In the genomic region with DNA sequence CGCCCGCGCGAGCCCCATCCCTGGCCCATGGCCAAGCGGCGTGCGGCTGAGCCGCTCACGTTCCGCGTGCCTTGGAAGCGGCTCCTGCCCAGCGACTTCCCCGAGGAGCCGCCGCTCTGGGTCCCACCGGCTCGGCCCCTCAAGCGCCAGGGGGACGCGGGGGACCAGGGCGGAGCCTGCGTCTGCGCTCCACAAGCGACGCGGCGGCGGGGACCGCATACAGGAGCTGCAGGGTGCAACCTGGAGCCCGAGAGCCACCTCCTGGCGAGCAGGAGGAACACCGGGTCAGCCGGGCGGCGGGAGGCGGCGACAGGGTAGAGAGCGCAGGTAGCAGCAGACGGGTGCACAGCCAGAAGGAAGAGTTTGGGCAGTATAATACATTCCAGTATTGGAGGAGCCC, we compare ENCODE assay signal across 8 mouse cellular contexts. TPM values are rescaled to one million over a fixed set of nuclear protein-coding genes. Genes with fewer than 3 reads are reported as not detected.
DNase-seq lines count a peak whose midpoint lies in the region; ATAC-seq and TF ChIP-seq lines count a peak whose summit lies in the region.

No protein-coding gene starts in this region.

- peak in 1 of 2 experiments; percentile 80; a peak in 2 of 4 replicates for TF ChIP-seq CTCF in CH12.LX (conservative IDR thresholded peaks at IDR 0.05 in 1 of 2, IDR thresholded peaks at IDR 0.05 in 1 of 2; ENCODE audit: low read depth in 2 of 2, low read length in 2 of 2)

- DNase-seq in CH12.LX (ENCODE audit: extremely low read depth) = peak; percentile 27
- peak; percentile 36 for DNase-seq in c-Kit-positive CD71-positive TER-119-positive erythroid progenitor cells, embryonic 14.5 days (ENCODE audit: low spot score)
- peak; percentile 71 to 76 for DNase-seq in heart, postnatal 10 days
- peak; percentile 86 to 91 for DNase-seq in kidney, postnatal 4 days

- TF ChIP-seq RAD21 in CH12.LX (IDR thresholded peaks at IDR 0.05; ENCODE audit: low read depth, low read length) = peak; percentile 81

- H3K27ac ChIP-seq in CH12.LX (ENCODE audit: insufficient read depth, low read depth) = no peak overlapping the region
- H3K27ac ChIP-seq in forebrain, embryonic 12.5 days = no peak overlapping the region
- no peak overlapping the region for H3K27ac ChIP-seq in liver, embryonic 15.5 days (replicated peaks)
- H3K27ac ChIP-seq in neural tube, embryonic 12.5 days = no peak overlapping the region
- H3K27ac ChIP-seq in stomach, embryonic 16.5 days (ENCODE audit: low read length) = no peak overlapping the region

- dilution Hi-C loops in CH12.LX (cut with MboI; ENCODE audit: extremely low pct_ligation_motif_present, extremely low pct_unique_long_range_greater_than_20kb, low sequenced_read_pairs) = no loop called here

- H3K27me3 ChIP-seq in CH12.LX (replicated peaks) = peaks cover 10% of the 10 kb centered on the region
- H3K27me3 ChIP-seq in forebrain, embryonic 12.5 days = peaks cover 29% of the 10 kb centered on the region
- peaks cover 74% of the 10 kb centered on the region for H3K27me3 ChIP-seq in liver, embryonic 15.5 days
- H3K27me3 ChIP-seq in neural tube, embryonic 12.5 days (replicated peaks) = 0 out of 2 replicates have a peak, but pooled peaks cover 4% of the 10 kb centered on the region
- no peaks in the 10 kb centered on the region; the same call in 1 of the 2 replicates for H3K27me3 ChIP-seq in stomach, embryonic 16.5 days (ENCODE audit: control insufficient read depth, insufficient read depth, low read length)

- in situ Hi-C loops in CH12.LX (cut with MboI; ENCODE audit: low pct_ligation_motif_present, low pct_unique_long_range_greater_than_20kb, low sequenced_read_pairs) = no loop called here

- intact Hi-C loops in heart, postnatal 10 days (cut with DNase I) = no loop called here

- no peaks in the 10 kb centered on the region for H3K79me2 ChIP-seq in CH12.LX (replicated peaks; ENCODE audit: control insufficient read depth, extremely low read depth, insufficient read depth, poor library complexity, severe bottlenecking)

- H3K4me3 ChIP-seq in CH12.LX (replicated peaks in 1 of 3; ENCODE audit: low read depth in 2 of 3, low read length in 2 of 3, poor library complexity in 1 of 3) = peak overlapping the region in 1 of 3 experiments; percentile 45
- peak overlapping the region; percentile 45 for H3K4me3 ChIP-seq in forebrain, embryonic 12.5 days (replicated peaks)
- H3K4me3 ChIP-seq in liver, embryonic 15.5 days (replicated peaks) = peak overlapping the region; percentile 56
- H3K4me3 ChIP-seq in neural tube, embryonic 12.5 days = peak overlapping the region; percentile 40
- peak overlapping the region; percentile 61 for H3K4me3 ChIP-seq in stomach, embryonic 16.5 days (replicated peaks; ENCODE audit: low read length)

- TF ChIP-seq POLR2A in CH12.LX (IDR thresholded peaks at IDR 0.05; ENCODE audit: low read depth, low read length) = no peak

- WGBS in forebrain, embryonic 12.5 days = under 1% methylated on average over 40 of the region's 40 CpGs
- WGBS in liver, embryonic 15.5 days (ENCODE audit: insufficient replicate concordance) = 2% methylated on average over 40 of the region's 40 CpGs
- WGBS in neural tube, embryonic 12.5 days = 1% methylated on average over 40 of the region's 40 CpGs
- WGBS in stomach, embryonic 16.5 days = under 1% methylated on average over 40 of the region's 40 CpGs

- no peak for TF ChIP-seq EP300 in CH12.LX (IDR thresholded peaks at IDR 0.05; ENCODE audit: low read length)

- no peaks in the 10 kb centered on the region for H3K4me1 ChIP-seq in CH12.LX (ENCODE audit: control insufficient read depth in 1 of 2, insufficient read depth in 2 of 2)
- H3K4me1 ChIP-seq in forebrain, embryonic 12.5 days = 0 out of 2 replicates have a peak, but pooled peaks cover 2% of the 10 kb centered on the region
- H3K4me1 ChIP-seq in liver, embryonic 15.5 days (replicated peaks) = no peaks in the 10 kb centered on the region
- no peaks in the 10 kb centered on the region for H3K4me1 ChIP-seq in neural tube, embryonic 12.5 days
- H3K4me1 ChIP-seq in stomach, embryonic 16.5 days (ENCODE audit: control insufficient read depth, insufficient read depth, low read length) = no peaks in the 10 kb centered on the region

- ATAC-seq in forebrain, embryonic 12.5 days (ENCODE audit: low FRiP score) = peak; percentile 94
- ATAC-seq in liver, embryonic 15.5 days (ENCODE audit: insufficient read depth) = peak; percentile 67
- peak; percentile 92 for ATAC-seq in neural tube, embryonic 12.5 days (ENCODE audit: low FRiP score, low read depth)
- ATAC-seq in stomach, embryonic 16.5 days (ENCODE audit: insufficient read depth, low FRiP score) = peak; percentile 80

- no peaks in the 10 kb centered on the region for H3K36me3 ChIP-seq in CH12.LX (replicated peaks in 1 of 2; ENCODE audit: control insufficient read depth in 1 of 2, insufficient read depth in 1 of 2, low read length in 1 of 2)
- no peaks in the 10 kb centered on the region for H3K36me3 ChIP-seq in forebrain, embryonic 12.5 days (replicated peaks)
- no peaks in the 10 kb centered on the region for H3K36me3 ChIP-seq in liver, embryonic 15.5 days (replicated peaks)
- no peaks in the 10 kb centered on the region for H3K36me3 ChIP-seq in neural tube, embryonic 12.5 days
- no peaks in the 10 kb centered on the region for H3K36me3 ChIP-seq in stomach, embryonic 16.5 days (ENCODE audit: control insufficient read depth, insufficient read depth, low read length)

- peak overlapping the region; percentile 67 for H3K4me2 ChIP-seq in CH12.LX (ENCODE audit: insufficient read depth, low read depth, poor library complexity, severe bottlenecking)
- peak overlapping the region; percentile 73 for H3K4me2 ChIP-seq in forebrain, embryonic 12.5 days
- H3K4me2 ChIP-seq in liver, embryonic 15.5 days = peak overlapping the region; percentile 71
- H3K4me2 ChIP-seq in neural tube, embryonic 12.5 days (replicated peaks) = peak overlapping the region; percentile 82
- peak overlapping the region; percentile 86 for H3K4me2 ChIP-seq in stomach, embryonic 16.5 days (ENCODE audit: low read depth, low read length)

- no peaks in the 10 kb centered on the region for H3K9me3 ChIP-seq in CH12.LX (replicated peaks; ENCODE audit: low read length)
- no peaks in the 10 kb centered on the region for H3K9me3 ChIP-seq in forebrain, embryonic 12.5 days
- no peaks in the 10 kb centered on the region for H3K9me3 ChIP-seq in liver, embryonic 15.5 days (replicated peaks)
- H3K9me3 ChIP-seq in neural tube, embryonic 12.5 days = no peaks in the 10 kb centered on the region
- no peaks in the 10 kb centered on the region for H3K9me3 ChIP-seq in stomach, embryonic 16.5 days (replicated peaks; ENCODE audit: control insufficient read depth, low read length)

- H3K9ac ChIP-seq in CH12.LX (ENCODE audit: insufficient read depth, low read depth) = no peak overlapping the region
- H3K9ac ChIP-seq in forebrain, embryonic 12.5 days = peak overlapping the region; percentile 56
- no peak overlapping the region for H3K9ac ChIP-seq in liver, embryonic 15.5 days
- peak overlapping the region; percentile 69 for H3K9ac ChIP-seq in neural tube, embryonic 12.5 days
- peak overlapping the region; percentile 71 for H3K9ac ChIP-seq in stomach, embryonic 16.5 days (ENCODE audit: low read length)

TF ChIP-seq in CH12.LX, 34 proteins besides CTCF, POLR2A, EP300 and RAD21 (continues in another document):
- TF ChIP-seq MYC (IDR thresholded peaks at IDR 0.05; ENCODE audit: low read depth, low read length) (no peak), USF2 (conservative IDR thresholded peaks at IDR 0.05; ENCODE audit: low read depth, low read length) (no peak), IRF4 (IDR thresholded peaks at IDR 0.05; ENCODE audit: low read depth, low read length) (peak; percentile 17; the same call in 1 of the 2 replicates), JUND (conservative IDR thresholded peaks at IDR 0.05; ENCODE audit: low read depth, low read length) (no peak), SIN3A (IDR thresholded peaks at IDR 0.05; ENCODE audit: low read length) (no peak), MAFK (IDR thresholded peaks at IDR 0.05; ENCODE audit: insufficient replicate concordance, low read length) (no peak), MAX (IDR thresholded peaks at IDR 0.05; ENCODE audit: low read length) (no peak), GABPA (IDR thresholded peaks at IDR 0.05; ENCODE audit: insufficient replicate concordance, low read depth, low read length) (no peak), ZNF384 (IDR thresholded peaks at IDR 0.05; ENCODE audit: low read depth, low read length) (no peak), KAT2A (IDR thresholded peaks at IDR 0.05; ENCODE audit: insufficient replicate concordance, low read length) (no peak)

RNA-seq across cellular contexts. Expression of gene Tex50, which starts 11.5 kb away (rescaled TPM):
- total RNA-seq in CH12.LX (2012; rRNA removed) = not detected in 2 replicates
- total RNA-seq in CH12.LX (2014; rRNA removed) = not detected in 2 replicates
- polyA plus RNA-seq in CH12.LX (2012; ENCODE audit: insufficient read length, low read depth) = not detected in 2 replicates
- polyA plus RNA-seq in forebrain, embryonic 12.5 days (2016; fragmentation: Nextera tagmentation; extraction: Ambion mirVana) = 0.32 and 0.44 TPM in 2 replicates
- not detected for total RNA-seq in heart, postnatal 10 days (2021)
- polyA plus RNA-seq in liver, embryonic 15.5 days (2015; fragmentation: Nextera tagmentation; extraction: Ambion mirVana) = not detected in 2 replicates
- 0.22 and 0.28 TPM in 2 replicates for polyA plus RNA-seq in neural tube, embryonic 12.5 days (2016; fragmentation: Nextera tagmentation; extraction: Ambion mirVana)
- polyA plus RNA-seq in stomach, embryonic 16.5 days (2015; fragmentation: Nextera tagmentation; extraction: Ambion mirVana) = not detected in 2 replicates

RNA-seq across cellular contexts. Expression of gene Ankrd45, which starts 28.2 kb away (rescaled TPM):
- not detected in 2 replicates for total RNA-seq in CH12.LX (2012; rRNA removed)
- total RNA-seq in CH12.LX (2014; rRNA removed) = not detected in 2 replicates
- polyA plus RNA-seq in CH12.LX (2012; ENCODE audit: insufficient read length, low read depth) = 0.23 TPM in 1 of 2 replicates, not detected in the other
- 10.0 and 10.4 TPM in 2 replicates for polyA plus RNA-seq in forebrain, embryonic 12.5 days (2016; fragmentation: Nextera tagmentation; extraction: Ambion mirVana)
- total RNA-seq in heart, postnatal 10 days (2021) = 1 to 10 TPM; 2.4 to 3.1 TPM
- polyA plus RNA-seq in liver, embryonic 15.5 days (2015; fragmentation: Nextera tagmentation; extraction: Ambion mirVana) = 0.02 and 0.09 TPM in 2 replicates
- 5.0 and 6.4 TPM in 2 replicates for polyA plus RNA-seq in neural tube, embryonic 12.5 days (2016; fragmentation: Nextera tagmentation; extraction: Ambion mirVana)
- 1.1 and 1.6 TPM in 2 replicates for polyA plus RNA-seq in stomach, embryonic 16.5 days (2015; fragmentation: Nextera tagmentation; extraction: Ambion mirVana)

RNA-seq across cellular contexts. Expression of gene Klhl20, which starts 39.3 kb away (rescaled TPM):
- total RNA-seq in CH12.LX (2012; rRNA removed) (8.3 and 9.7 TPM in 2 replicates), CH12.LX (2014; rRNA removed) (7.2 and 7.9 TPM in 2 replicates)
- polyA plus RNA-seq in CH12.LX (2012; ENCODE audit: insufficient read length, low read depth) = 16.0 and 16.3 TPM in 2 replicates
- 20.9 and 21.4 TPM in 2 replicates for polyA plus RNA-seq in forebrain, embryonic 12.5 days (2016; fragmentation: Nextera tagmentation; extraction: Ambion mirVana)
- 10 to 100 TPM; 12.5 to 15.2 TPM for total RNA-seq in heart, postnatal 10 days (2021)
- 4.5 and 5.4 TPM in 2 replicates for polyA plus RNA-seq in liver, embryonic 15.5 days (2015; fragmentation: Nextera tagmentation; extraction: Ambion mirVana)
- 22.2 and 22.4 TPM in 2 replicates for polyA plus RNA-seq in neural tube, embryonic 12.5 days (2016; fragmentation: Nextera tagmentation; extraction: Ambion mirVana)
- 13.7 and 15.6 TPM in 2 replicates for polyA plus RNA-seq in stomach, embryonic 16.5 days (2015; fragmentation: Nextera tagmentation; extraction: Ambion mirVana)

Comparison
In these comparisons a context has a peak if more than half of its experiments do, and no peak if none do; other contexts are left out.
1. DNase-seq: peak in every context shown above with its lines; median percentile 88 in kidney, postnatal 4 days; 74 in heart, postnatal 10 days; 36 in c-Kit-positive CD71-positive TER-119-positive erythroid progenitor cells, embryonic 14.5 days; 27 in CH12.LX.
2. H3K9ac ChIP-seq: peak in forebrain, embryonic 12.5 days (single experiment), neural tube, embryonic 12.5 days (single experiment) and stomach, embryonic 16.5 days (single experiment); none in CH12.LX (single experiment) and liver, embryonic 15.5 days (single experiment).
3. Peak in every context shown above with its lines, with median percentiles within 50 percentile points of each other: H3K4me2 ChIP-seq and ATAC-seq.